Mouse (Mus musculus) embryonic facial prominence, embryonic 10.5 days (tissue): Measurements from ENCODE around the gene Speer3. TPM values are rescaled to one million over a fixed set of nuclear protein-coding genes. Genes with fewer than 3 reads are reported as not detected.
"Not testable (repeated sequence)": the region's sequence is repeated elsewhere in the genome, so short reads cannot be mapped to it uniquely, and the experiment has no call there.

ENCODE experiments used
- DNase-seq: peaks from one replicate; pipeline ENCODE4 v3.0.0-alpha.2; 2017; ENCODE audit warnings: low spot score
- H3K27ac ChIP-seq: fragments of 300-500 bp; sonication (generic); replicated peaks from 2 replicates; pipeline ENCODE4 v1.5.1; 2016; ENCODE audit warnings: mild to moderate bottlenecking
- H3K27me3 ChIP-seq: fragments of 300-500 bp; sonication (generic); replicated peaks from 2 replicates; pipeline ENCODE4 v1.6.1; 2016; ENCODE audit warnings: low read depth, mild to moderate bottlenecking; ENCODE audit not compliant: poor library complexity, severe bottlenecking
- H3K36me3 ChIP-seq: fragments of 300-500 bp; sonication (generic); replicated peaks from 2 replicates; pipeline ENCODE4 v1.6.1; 2016; ENCODE audit warnings: mild to moderate bottlenecking, moderate library complexity
- H3K4me1 ChIP-seq: fragments of 300-500 bp; sonication (generic); 2 replicates; pipeline ENCODE4 v1.6.1; 2016
- H3K4me3 ChIP-seq: fragments of 300-500 bp; sonication (generic); 2 replicates; pipeline ENCODE4 v1.5.1; 2016; ENCODE audit warnings: mild to moderate bottlenecking, moderate library complexity
- H3K9me3 ChIP-seq: fragments of 300-500 bp; sonication (generic); 2 replicates; pipeline ENCODE4 v1.6.1; 2016; ENCODE audit warnings: mild to moderate bottlenecking
- WGBS: fragments of 180-500 bp; shearing (Covaris S2); methylation state at CpG from one replicate; pipeline ENCODE4 v1.1.7; 2016; 5-methylcytosine and 5-hydroxymethylcytosine counted together
- polyA plus RNA-seq: library from polyadenylated mRNA; unstranded; fragments of >200 nt; fragmentation: Nextera tagmentation; extraction: Ambion mirVana; gene quantifications from 2 replicates; pipeline ENCODE4 v1.2.1, GENCODE M21; 2016

Gene Speer3
- polyA plus RNA-seq: not detected in 2 replicates

DNA sequence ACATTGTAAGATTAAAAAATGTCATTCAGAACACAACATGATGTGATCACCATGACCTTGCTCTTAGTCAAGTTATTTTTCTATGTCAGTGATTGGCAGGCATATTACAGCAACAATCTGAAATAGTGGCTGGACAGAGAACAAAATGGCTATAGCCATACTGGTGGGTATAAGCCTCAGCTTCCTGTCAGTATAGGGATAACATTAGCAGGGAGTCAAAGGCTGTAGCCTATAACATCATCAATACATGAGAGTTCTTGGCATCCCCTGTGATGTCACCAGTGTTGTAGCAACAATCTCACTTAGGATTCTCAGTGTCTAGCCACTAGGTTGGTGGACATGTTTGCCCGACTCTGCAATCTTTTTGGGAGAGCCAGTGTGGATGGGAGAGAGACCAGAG lies at the start of gene Speer3:
TSS of gene Speer3 (plus strand) at position 301 of the 400 bp plus-strand sequence.
- no peaks in the 10 kb centered on the region for H3K27me3 ChIP-seq
- 85% methylated on average over 1 of the region's 1 CpGs for WGBS
- H3K4me3 ChIP-seq: no peak within 1 kb of the TSS
- H3K27ac ChIP-seq: no peak within 1 kb of the TSS
- no peak for DNase-seq
- no peaks in the 10 kb centered on the region for H3K4me1 ChIP-seq
- no peaks in the 10 kb centered on the region for H3K9me3 ChIP-seq
- H3K36me3 ChIP-seq: no peaks in the 10 kb centered on the region

DNA sequence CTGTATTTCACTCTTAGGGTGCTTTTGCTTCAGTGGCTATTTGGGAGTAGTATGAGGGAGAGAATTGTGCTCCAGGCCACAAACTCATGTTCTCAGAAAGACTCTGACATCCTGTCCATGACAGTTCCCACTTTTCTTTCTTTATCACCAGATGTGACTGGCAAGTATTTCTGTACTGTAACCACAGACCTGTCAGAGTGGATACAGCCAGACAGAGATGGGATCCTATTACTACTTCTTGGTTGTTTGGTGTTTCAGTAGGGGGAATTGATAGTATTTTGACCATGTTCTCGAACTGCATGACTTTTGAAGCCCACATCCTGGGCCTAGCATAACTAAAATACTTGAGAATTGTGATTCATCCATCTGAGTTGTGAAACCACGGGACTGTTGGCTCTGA lies 19.1 kb downstream of the Speer3 start:
- not testable (repeated sequence) for H3K9me3 ChIP-seq, H3K4me1 ChIP-seq, H3K27me3 ChIP-seq, H3K4me3 ChIP-seq, H3K36me3 ChIP-seq, H3K27ac ChIP-seq, DNase-seq
- WGBS: 81% methylated on average over 2 of the region's 2 CpGs

DNA sequence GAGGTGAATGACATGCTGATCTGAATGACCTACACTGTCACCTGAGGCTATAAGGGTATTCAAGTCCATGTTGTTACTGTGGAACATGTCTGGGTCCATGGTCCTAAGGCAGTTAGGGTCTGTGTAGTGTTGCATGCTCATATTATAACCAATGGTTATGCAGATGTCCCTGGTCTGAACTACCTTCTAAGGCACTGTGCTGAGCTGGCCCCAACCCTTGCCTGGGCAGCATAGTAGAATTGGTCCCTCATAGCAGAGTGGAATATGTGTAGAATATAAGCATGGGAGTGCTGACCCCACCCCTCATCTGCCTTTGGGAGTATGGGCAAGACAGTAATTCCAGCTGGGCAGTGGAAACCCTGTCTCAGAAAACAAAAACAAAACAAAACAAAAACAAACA lies 33.7 kb downstream of the Speer3 start:
- H3K36me3 ChIP-seq: no peaks in the 10 kb centered on the region
- H3K27me3 ChIP-seq: no peaks in the 10 kb centered on the region
- no peak for DNase-seq
- H3K4me3 ChIP-seq: no peak overlapping the region
- no peaks in the 10 kb centered on the region for H3K4me1 ChIP-seq
- H3K9me3 ChIP-seq: no peaks in the 10 kb centered on the region
- no peak overlapping the region for H3K27ac ChIP-seq

DNA sequence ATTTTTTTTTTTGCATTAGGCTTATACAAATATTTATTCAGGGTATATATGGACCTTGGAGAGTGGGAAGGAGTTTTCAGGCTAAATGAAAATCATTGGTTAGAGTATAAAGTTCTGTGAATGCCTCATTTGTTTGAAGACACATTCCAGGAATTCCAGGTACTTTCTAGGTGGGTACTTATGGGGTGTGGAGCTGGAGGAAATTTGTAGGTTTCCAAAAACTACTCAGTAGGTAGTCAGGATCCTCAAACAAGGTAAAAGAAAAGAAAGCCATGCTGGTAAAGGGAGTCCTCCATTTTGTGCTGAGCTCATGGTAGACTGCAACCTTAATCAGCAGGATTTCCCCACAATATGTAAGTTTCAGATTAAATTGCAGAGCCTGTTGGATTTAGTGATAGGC lies 35.3 kb downstream of the Speer3 start:
- no peak for DNase-seq
- Histone ChIP-seq H3K36me3 (no peaks in the 10 kb centered on the region), H3K9me3 (no peaks in the 10 kb centered on the region), H3K4me1 (no peaks in the 10 kb centered on the region), H3K27ac (no peak overlapping the region), H3K27me3 (no peaks in the 10 kb centered on the region), H3K4me3 (no peak overlapping the region)

DNA sequence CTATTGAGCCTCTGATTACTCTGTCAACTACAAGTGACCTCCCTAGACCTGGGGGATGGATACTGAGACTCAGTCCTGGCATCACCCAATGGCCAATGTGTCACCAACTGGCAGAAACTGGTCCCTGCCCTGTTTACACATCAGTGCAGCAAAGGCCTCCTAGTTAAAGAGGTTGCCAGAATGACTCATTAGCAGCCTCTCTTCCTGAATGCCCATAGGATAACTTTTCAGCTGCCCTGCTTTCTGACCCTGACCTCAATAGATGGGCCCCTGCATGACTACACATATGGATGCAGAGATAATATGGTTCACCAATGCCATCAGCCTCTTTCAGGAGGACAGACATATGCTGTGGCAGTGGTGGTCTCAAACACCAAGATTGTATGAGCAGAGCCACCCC lies 52.9 kb downstream of the Speer3 start:
- no peaks in the 10 kb centered on the region for H3K27me3 ChIP-seq
- no peak overlapping the region for H3K4me3 ChIP-seq
- H3K27ac ChIP-seq: no peak overlapping the region
- no peak for DNase-seq
- H3K4me1 ChIP-seq: no peaks in the 10 kb centered on the region
- no peaks in the 10 kb centered on the region for H3K9me3 ChIP-seq
- H3K36me3 ChIP-seq: no peaks in the 10 kb centered on the region

Other genes with a start within 250 kb of the Speer3 start
- gene Sema3e, start 233.7 kb downstream of the Speer3 start, polyA plus RNA-seq: 1.9 and 2.1 TPM in 2 replicates